Mouse (Mus musculus) C2C12 (cell line): ENCODE results near the gene Ints13.

Source experiments
- CTCF ChIP-seq: IDR thresholded peaks from one replicate; pipeline ENCODE4 v1.5.1; 2011; ENCODE audit not compliant: control insufficient read depth, insufficient read depth, insufficient read length
- FOSL1 ChIP-seq: IDR thresholded peaks from one replicate; pipeline ENCODE4 v1.8.0; 2011; ENCODE audit warnings: mild to moderate bottlenecking, low read length; ENCODE audit not compliant: poor library complexity, insufficient read depth, severe bottlenecking
- MAX ChIP-seq: IDR thresholded peaks from one replicate; pipeline ENCODE4 v1.6.1; 2011; ENCODE audit warnings: mild to moderate bottlenecking, control low read depth
- USF1 ChIP-seq: IDR thresholded peaks from one replicate; pipeline ENCODE4 v1.6.1; 2011; ENCODE audit warnings: low read depth, mild to moderate bottlenecking, control low read depth, moderate library complexity

DNA sequence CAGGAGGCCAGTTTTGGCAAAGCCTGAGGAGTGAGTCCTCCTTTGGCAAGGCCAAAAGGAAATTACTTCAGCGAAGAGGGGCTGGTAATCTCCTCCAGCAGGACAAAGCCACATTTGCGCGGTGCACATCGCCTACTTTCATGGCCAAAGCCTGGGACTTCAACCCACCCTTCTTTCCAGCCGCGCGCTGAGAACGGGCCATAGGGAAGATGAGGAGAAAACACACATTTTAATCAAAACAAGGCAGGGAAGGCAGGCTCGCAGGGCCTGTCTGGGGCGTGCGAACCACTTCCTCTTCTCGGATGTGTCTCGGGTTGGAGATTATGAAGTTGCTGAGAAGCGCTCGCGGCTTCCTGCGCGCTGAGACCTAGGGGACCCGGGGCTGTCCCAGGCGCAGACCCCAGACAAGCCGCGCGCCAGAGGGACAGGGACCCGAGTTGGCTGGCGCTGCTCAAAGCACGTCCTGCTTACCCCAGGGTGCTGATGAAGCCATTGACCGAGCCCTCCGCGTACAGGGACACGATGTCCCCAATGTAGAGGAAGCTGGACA lies 76.2 kb downstream of the Ints13 start:
- TF ChIP-seq CTCF (no peak), USF1 (no peak), MAX (no peak), FOSL1 (no peak)
